Mouse (Mus musculus) embryonic facial prominence, embryonic 13.5 days (tissue): ENCODE results near the gene Acsbg1. TPM values are rescaled to one million over a fixed set of nuclear protein-coding genes. Genes with fewer than 3 reads are reported as not detected.

Source experiments
- ATAC-seq: fragments of 200-750 bp; cut with Nextera tagmentation; 2 replicates; pipeline ENCODE4 v1.8.0; 2017; ENCODE audit warnings: low read depth; ENCODE audit not compliant: insufficient number of reproducible peaks, insufficient read depth, low FRiP score, low TSS enrichment
- H3K27ac ChIP-seq: fragments of 300-500 bp; sonication (generic); 2 replicates; pipeline ENCODE4 v1.5.1; 2015; ENCODE audit warnings: moderate library complexity, mild to moderate bottlenecking, inconsistent platforms
- H3K27me3 ChIP-seq: fragments of 300-500 bp; sonication (generic); 2 replicates; pipeline ENCODE4 v1.6.1; 2015; ENCODE audit warnings: mild to moderate bottlenecking, inconsistent platforms
- H3K36me3 ChIP-seq: fragments of 300-500 bp; sonication (generic); 2 replicates; pipeline ENCODE4 v1.6.1; 2015; ENCODE audit warnings: mild to moderate bottlenecking, inconsistent platforms
- H3K4me1 ChIP-seq: fragments of 300-500 bp; sonication (generic); 2 replicates; pipeline ENCODE4 v1.6.1; 2015; ENCODE audit warnings: inconsistent platforms
- H3K4me2 ChIP-seq: fragments of 300-500 bp; sonication (generic); 2 replicates; pipeline ENCODE4 v1.6.1; 2015; ENCODE audit warnings: moderate library complexity, mild to moderate bottlenecking, inconsistent platforms
- H3K4me3 ChIP-seq: fragments of 300-500 bp; sonication (generic); 2 replicates; pipeline ENCODE4 v1.5.1; 2015; ENCODE audit warnings: mild to moderate bottlenecking, inconsistent platforms
- H3K9ac ChIP-seq: fragments of 300-500 bp; sonication (generic); 2 replicates; pipeline ENCODE4 v1.6.1; 2015; ENCODE audit warnings: mild to moderate bottlenecking, inconsistent platforms
- H3K9me3 ChIP-seq: fragments of 300-500 bp; sonication (generic); 2 replicates; pipeline ENCODE4 v1.6.1; 2016; ENCODE audit warnings: inconsistent platforms
- WGBS: fragments of 180-500 bp; shearing (Covaris S2); methylation state at CpG from one replicate; pipeline ENCODE4 v1.1.7; 2015; ENCODE audit warnings: mixed read lengths; 5-methylcytosine and 5-hydroxymethylcytosine counted together
- microRNA-seq: library from miRNA; unstranded; fragments of <30 nt; microRNA quantifications from one replicate; pipeline ENCODE4, GENCODE M21; 2016
- polyA plus RNA-seq: library from polyadenylated mRNA; unstranded; fragments of >200 nt; fragmentation: Nextera tagmentation; extraction: Ambion mirVana; gene quantifications from 2 replicates; pipeline ENCODE4 v1.2.1, GENCODE M21; 2015

The Acsbg1 gene
- polyA plus RNA-seq, 1 experiment from 2014 or later = 1.4 TPM

DNA sequence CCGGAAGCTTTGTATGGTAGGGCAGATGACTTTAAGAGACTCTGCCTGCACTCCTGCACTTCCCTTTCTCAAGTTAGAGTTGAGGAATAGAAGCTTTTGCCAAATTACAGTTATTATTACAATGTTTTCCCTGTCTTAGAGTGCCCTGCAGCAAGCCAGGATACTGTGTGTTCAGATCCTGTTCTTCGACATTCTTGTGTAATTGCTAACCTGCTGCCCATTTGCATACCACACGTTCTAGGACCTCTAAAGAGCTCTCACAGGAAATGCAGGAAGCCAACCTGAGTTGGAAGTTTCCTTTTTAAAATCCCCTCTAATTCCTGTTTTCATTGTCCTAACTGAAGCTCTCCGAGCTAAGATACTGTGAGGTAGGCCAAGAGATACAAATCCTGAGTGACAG is 94.7 kb downstream of the Acsbg1 start:
- Histone ChIP-seq H3K36me3 (no peaks in the 10 kb centered on the region), H3K4me1 (no peaks in the 10 kb centered on the region), H3K9ac (no peak overlapping the region), H3K9me3 (no peaks in the 10 kb centered on the region), H3K4me2 (no peak overlapping the region), H3K27ac (peak overlapping the region; percentile 48; the same call in 1 of the 2 replicates), H3K4me3 (no peak overlapping the region), H3K27me3 (no peaks in the 10 kb centered on the region)
- no peak for ATAC-seq
- WGBS = 39% methylated on average over 4 of the region's 4 CpGs

DNA sequence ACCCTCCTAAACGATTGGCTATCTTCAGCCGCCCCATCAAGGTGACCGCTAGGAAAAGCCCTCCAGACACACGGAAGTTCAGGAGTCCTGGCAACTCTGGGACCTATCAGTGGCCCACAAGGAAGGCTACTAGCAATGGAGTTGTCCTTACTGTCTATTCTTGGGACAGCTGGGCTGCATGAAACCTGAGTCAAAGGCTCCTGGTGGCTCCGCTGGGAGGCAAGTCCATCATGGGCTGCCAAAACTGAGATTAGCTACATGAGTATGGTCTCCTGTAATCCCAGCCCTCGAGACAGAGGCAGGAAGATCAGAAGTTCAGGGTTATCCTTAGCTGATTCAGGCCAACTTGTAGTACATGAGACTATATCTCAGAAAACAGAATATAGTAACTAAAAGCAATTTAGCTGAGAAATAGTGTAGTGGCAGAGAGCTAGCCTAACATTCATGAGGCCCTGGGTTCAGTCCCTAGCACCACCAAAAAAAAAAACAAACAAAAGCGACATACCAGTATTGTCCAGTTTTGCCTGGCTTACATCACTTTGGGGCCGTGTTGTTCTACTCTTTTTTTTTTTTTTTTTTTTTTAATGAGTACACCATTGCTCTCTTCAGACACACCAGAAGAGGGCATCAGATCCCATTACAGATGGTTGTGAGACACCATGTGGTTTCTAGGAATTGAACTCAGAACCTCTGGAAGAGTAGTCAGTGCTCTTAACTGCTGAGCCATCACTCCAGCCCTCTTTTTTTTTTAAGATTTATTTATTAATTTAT is 100.7 kb downstream of the Acsbg1 start:
- Histone ChIP-seq H3K36me3 (no peaks in the 10 kb centered on the region), H3K4me3 (no peak overlapping the region), H3K27me3 (no peaks in the 10 kb centered on the region), H3K4me2 (no peak overlapping the region), H3K27ac (no peak overlapping the region), H3K4me1 (peaks cover 12% of the 10 kb centered on the region), H3K9ac (no peak overlapping the region), H3K9me3 (no peaks in the 10 kb centered on the region)
- WGBS = 79% methylated on average over 8 of the region's 8 CpGs
- ATAC-seq = no peak

DNA sequence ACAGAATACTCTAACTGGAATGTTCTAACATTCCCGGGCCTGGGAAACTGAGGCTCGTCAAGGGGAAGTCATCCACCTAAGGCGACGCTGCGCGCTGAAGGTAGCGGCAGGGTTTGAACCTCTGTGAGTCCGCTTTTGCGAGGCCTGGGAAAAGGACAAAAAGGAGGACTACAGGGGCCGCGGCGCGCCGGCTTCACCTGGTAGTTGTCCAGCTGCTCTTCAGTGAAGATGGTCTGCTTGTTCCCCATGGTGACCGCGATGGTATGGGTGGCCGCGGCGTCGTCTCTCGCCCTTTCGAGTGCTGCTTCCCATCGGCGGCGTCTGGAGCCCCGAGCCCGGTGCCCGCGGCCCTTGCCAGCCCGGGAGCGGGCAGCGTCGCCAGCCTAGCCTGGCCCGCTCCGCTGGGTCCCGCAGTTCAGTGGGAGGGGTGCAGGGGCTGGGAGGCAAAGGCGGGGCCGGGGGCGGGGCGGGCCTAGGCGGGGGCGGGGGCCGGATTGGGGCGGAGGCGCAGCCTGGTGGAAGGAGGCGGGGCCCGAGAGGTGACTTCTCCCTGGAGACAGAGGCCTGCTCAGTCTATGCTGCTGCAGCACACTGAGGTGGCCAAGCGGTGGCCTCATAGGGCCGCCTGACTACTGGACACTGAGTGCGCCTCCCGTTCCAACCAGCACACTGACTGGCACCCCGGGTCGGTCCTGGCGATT is 101.7 kb downstream of the Acsbg1 start, which contains the start of gene Cib2:
Gene Cib2, minus strand, starts transcription at position 448 of the 701 bp plus-strand sequence.
- no peak within 1 kb of the TSS for H3K27ac ChIP-seq
- peak within 1 kb of the TSS; percentile 55 for H3K4me3 ChIP-seq
- WGBS = under 1% methylated on average over 54 of the region's 54 CpGs
- H3K9me3 ChIP-seq = no peaks in the 10 kb centered on the region
- H3K36me3 ChIP-seq = no peaks in the 10 kb centered on the region
- peak within 1 kb of the TSS; percentile 72 for H3K4me2 ChIP-seq
- peak; percentile 87 for ATAC-seq
- no peaks in the 10 kb centered on the region for H3K27me3 ChIP-seq
- peaks cover 12% of the 10 kb centered on the region for H3K4me1 ChIP-seq
- peak within 1 kb of the TSS; percentile 71 for H3K9ac ChIP-seq

DNA sequence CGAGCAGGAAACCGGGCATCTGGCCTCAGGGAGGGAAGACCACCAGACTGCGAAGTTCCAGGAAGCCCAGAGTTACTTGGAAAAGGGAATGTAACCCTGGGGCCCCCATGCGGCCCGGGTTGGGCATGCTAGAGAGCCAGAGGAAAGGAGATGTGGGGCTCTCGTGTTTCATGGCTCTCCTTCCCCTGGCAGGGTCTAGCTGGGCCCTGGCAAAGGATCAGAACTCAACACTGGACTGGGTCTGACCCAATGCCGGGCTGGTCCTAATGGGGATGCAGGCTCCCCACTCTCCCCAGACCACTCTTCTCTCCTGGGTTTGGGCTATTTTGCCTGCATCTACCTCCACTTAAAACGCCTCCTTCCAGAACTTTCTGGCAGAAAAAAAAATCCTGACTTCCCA is 102.9 kb downstream of the Acsbg1 start:
- no peaks in the 10 kb centered on the region for H3K36me3 ChIP-seq
- H3K9ac ChIP-seq = no peak overlapping the region
- H3K4me3 ChIP-seq = no peak overlapping the region; the same call in 1 of the 2 replicates
- no peaks in the 10 kb centered on the region for H3K27me3 ChIP-seq
- 65% methylated on average over 8 of the region's 8 CpGs for WGBS
- no peaks in the 10 kb centered on the region for H3K9me3 ChIP-seq
- H3K4me2 ChIP-seq = peak overlapping the region; percentile 72
- no peak for ATAC-seq
- no peak overlapping the region for H3K27ac ChIP-seq
- H3K4me1 ChIP-seq = peaks cover 12% of the 10 kb centered on the region

DNA sequence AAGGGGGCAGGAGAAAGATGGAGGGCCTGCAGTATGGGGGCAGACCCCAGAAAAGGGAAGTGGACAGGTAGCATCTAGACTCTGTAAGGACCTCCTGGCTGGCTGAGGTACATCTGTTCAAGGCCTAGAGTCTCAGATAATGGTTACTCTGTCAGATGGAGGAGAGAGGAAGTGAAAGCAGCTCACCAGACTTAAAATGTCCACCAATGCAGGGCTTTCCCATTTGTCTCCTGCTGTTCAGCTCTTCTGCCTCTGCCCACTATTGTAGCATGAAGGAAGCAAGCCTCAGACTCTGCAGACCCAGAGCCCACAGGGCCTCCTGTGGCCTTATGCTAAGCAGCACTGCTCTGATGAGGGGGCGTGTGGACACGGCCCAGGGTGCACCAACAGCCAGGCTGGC is 106.6 kb downstream of the Acsbg1 start:
- WGBS = 66% methylated on average over 2 of the region's 2 CpGs
- no peak for ATAC-seq
- Histone ChIP-seq H3K4me3 (no peak overlapping the region), H3K4me2 (no peak overlapping the region), H3K9me3 (no peaks in the 10 kb centered on the region), H3K27ac (no peak overlapping the region), H3K4me1 (peaks cover 12% of the 10 kb centered on the region), H3K36me3 (no peaks in the 10 kb centered on the region), H3K27me3 (no peaks in the 10 kb centered on the region), H3K9ac (no peak overlapping the region)

Small RNA genes within 50 kb of the gene (microRNA-seq; reads per million reads assigned to microRNA genes)
- gene Mir5710 = not detected

Other genes starting within 250 kb of the Acsbg1 start
- 6.5 and 9.3 TPM in 2 replicates for gene Dmxl2, start 160.2 kb downstream of the Acsbg1 start, polyA plus RNA-seq
- gene Sh2d7, start 122.9 kb downstream of the Acsbg1 start, polyA plus RNA-seq = not detected in 2 replicates
- gene Cib2, start 101.7 kb downstream of the Acsbg1 start, polyA plus RNA-seq = 36.0 and 36.4 TPM in 2 replicates
- gene Idh3a, start 75.5 kb downstream of the Acsbg1 start, polyA plus RNA-seq = 103 and 110 TPM in 2 replicates
- 7.3 and 8.2 TPM in 2 replicates for gene Dnaja4, start 37.0 kb upstream of the Acsbg1 start, polyA plus RNA-seq
- 156 and 167 TPM in 2 replicates for gene Wdr61, start 72.6 kb upstream of the Acsbg1 start, polyA plus RNA-seq
- 743 and 842 TPM in 2 replicates for gene Crabp1, start 102.9 kb upstream of the Acsbg1 start, polyA plus RNA-seq
- gene Ireb2, start 201.9 kb upstream of the Acsbg1 start, polyA plus RNA-seq = 37.0 and 39.9 TPM in 2 replicates